Mouse (Mus musculus) stomach, embryonic 15.5 days (tissue): ENCODE measurements around the gene Insc. TPM values are rescaled to one million over a fixed set of nuclear protein-coding genes. Genes with fewer than 3 reads are reported as not detected.

Source experiments
- ATAC-seq: fragments of 200-750 bp; cut with Nextera tagmentation; 2 replicates; pipeline ENCODE4 v1.8.0; 2017; ENCODE audit warnings: low read depth, moderate number of reproducible peaks, moderate TSS enrichment; ENCODE audit not compliant: insufficient read depth, low FRiP score
- H3K27ac ChIP-seq: fragments of 300-500 bp; sonication (generic); 2 replicates; pipeline ENCODE4 v1.5.1; 2015; ENCODE audit warnings: mild to moderate bottlenecking, inconsistent platforms
- H3K27me3 ChIP-seq: fragments of 300-500 bp; sonication (generic); replicated peaks from 2 replicates; pipeline ENCODE4 v1.6.1; 2015; ENCODE audit warnings: inconsistent platforms
- H3K36me3 ChIP-seq: fragments of 300-500 bp; sonication (generic); 2 replicates; pipeline ENCODE4 v1.6.1; 2015; ENCODE audit warnings: inconsistent platforms
- H3K4me1 ChIP-seq: fragments of 300-500 bp; sonication (generic); 2 replicates; pipeline ENCODE4 v1.6.1; 2015; ENCODE audit warnings: inconsistent platforms
- H3K4me2 ChIP-seq: fragments of 300-500 bp; sonication (generic); 2 replicates; pipeline ENCODE4 v1.6.1; 2015; ENCODE audit warnings: mild to moderate bottlenecking, inconsistent platforms
- H3K4me3 ChIP-seq: fragments of 300-500 bp; sonication (generic); replicated peaks from 2 replicates; pipeline ENCODE4 v1.5.1; 2015; ENCODE audit warnings: inconsistent platforms
- H3K9ac ChIP-seq: fragments of 300-500 bp; sonication (generic); 2 replicates; pipeline ENCODE4 v1.6.1; 2015; ENCODE audit warnings: inconsistent platforms
- H3K9me3 ChIP-seq: fragments of 300-500 bp; sonication (generic); 2 replicates; pipeline ENCODE4 v1.6.1; 2016; ENCODE audit warnings: inconsistent platforms
- WGBS: fragments of 180-500 bp; shearing (Covaris S2); methylation state at CpG from one replicate; pipeline ENCODE4 v1.1.7; 2015; 5-methylcytosine and 5-hydroxymethylcytosine counted together
- polyA plus RNA-seq: library from polyadenylated mRNA; unstranded; fragments of >200 nt; fragmentation: Nextera tagmentation; extraction: Ambion mirVana; gene quantifications from 2 replicates; pipeline ENCODE4 v1.2.1, GENCODE M21; 2015

Insc gene
- polyA plus RNA-seq, 1 experiment from 2014 or later, result 23.4 TPM

DNA sequence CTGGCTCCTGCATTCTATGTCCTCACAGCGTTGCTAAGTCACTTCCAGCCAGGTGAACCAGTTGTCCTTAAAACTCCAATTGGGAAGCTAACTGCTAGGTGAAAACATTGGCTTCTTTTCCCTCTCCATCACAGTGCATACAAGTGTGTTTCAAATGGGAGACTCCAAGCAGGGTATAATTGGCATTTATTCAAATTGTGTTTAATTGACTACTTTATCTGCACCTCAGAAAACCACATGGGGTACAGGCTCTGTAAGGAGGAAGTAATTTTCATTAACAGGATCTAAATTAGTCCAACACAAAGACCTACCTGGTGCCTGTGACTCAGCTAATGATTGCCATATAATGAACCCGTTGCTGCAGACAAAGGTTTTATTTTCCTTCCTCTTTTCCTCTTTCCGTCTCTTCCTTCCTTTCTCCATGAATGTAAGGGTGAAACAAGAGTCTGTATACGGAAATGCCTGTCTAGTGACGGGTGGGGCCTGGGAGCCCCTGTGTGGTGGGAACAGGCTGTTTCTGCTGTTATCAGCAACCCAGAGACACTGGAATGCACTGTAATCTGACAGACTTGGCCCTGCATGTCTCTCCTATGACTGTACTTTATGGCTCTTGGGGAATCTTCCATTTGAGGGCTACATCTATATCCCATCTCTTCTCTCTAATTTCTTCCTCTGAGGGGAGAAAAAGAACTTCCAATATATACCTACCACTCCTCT lies 96.7 kb downstream of the Insc start:
- no peak overlapping the region for H3K4me3 ChIP-seq
- no peaks in the 10 kb centered on the region for H3K36me3 ChIP-seq
- H3K9me3 ChIP-seq, result no peaks in the 10 kb centered on the region
- H3K27me3 ChIP-seq, result no peaks in the 10 kb centered on the region
- H3K9ac ChIP-seq, result no peak overlapping the region
- H3K4me1 ChIP-seq, result no peaks in the 10 kb centered on the region
- WGBS, result 58% methylated on average over 5 of the region's 5 CpGs
- H3K4me2 ChIP-seq, result no peak overlapping the region
- no peak overlapping the region for H3K27ac ChIP-seq
- ATAC-seq, result no peak

GRCm38 (mm10) chr7:114842644-114843211 lies 99.2 kb downstream of the Insc start:
- H3K27ac ChIP-seq, result no peak overlapping the region
- no peaks in the 10 kb centered on the region for H3K27me3 ChIP-seq
- ATAC-seq, result no peak
- no peak overlapping the region for H3K9ac ChIP-seq
- no peaks in the 10 kb centered on the region for H3K36me3 ChIP-seq
- H3K4me2 ChIP-seq, result no peak overlapping the region
- H3K9me3 ChIP-seq, result no peaks in the 10 kb centered on the region
- 44% methylated on average over 3 of the region's 3 CpGs for WGBS
- H3K4me1 ChIP-seq, result no peaks in the 10 kb centered on the region
- H3K4me3 ChIP-seq, result no peak overlapping the region

GRCm38 (mm10) chr7:114847179-114847578 lies 103.7 kb downstream of the Insc start:
- no peaks in the 10 kb centered on the region for H3K4me1 ChIP-seq
- ATAC-seq, result peak; percentile 77
- no peak overlapping the region for H3K4me3 ChIP-seq
- no peak overlapping the region for H3K4me2 ChIP-seq
- H3K27ac ChIP-seq, result no peak overlapping the region
- no peaks in the 10 kb centered on the region for H3K27me3 ChIP-seq
- 45% methylated on average over 2 of the region's 2 CpGs for WGBS
- H3K9ac ChIP-seq, result no peak overlapping the region
- no peaks in the 10 kb centered on the region for H3K9me3 ChIP-seq
- no peaks in the 10 kb centered on the region for H3K36me3 ChIP-seq

DNA sequence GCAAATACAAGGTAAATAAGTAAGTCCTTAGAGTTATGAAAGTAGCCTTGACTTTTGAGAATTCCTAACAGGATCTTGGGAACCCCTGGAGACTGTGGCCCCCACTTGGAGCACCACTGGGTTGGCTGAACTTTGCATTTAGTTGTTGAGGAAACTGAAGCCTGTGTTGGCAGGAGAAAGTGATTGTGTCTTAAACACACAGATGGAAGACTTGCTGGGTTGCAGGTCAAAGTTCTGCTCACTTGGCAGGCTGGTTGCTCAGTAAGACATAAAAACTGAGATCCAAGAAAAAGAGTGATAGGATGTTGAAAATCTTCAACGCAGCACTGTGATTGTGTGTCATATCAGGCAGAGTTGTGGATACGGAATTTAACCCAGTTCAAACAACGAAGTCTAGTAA lies 108.9 kb downstream of the Insc start:
- no peaks in the 10 kb centered on the region for H3K27me3 ChIP-seq
- no peak overlapping the region for H3K4me3 ChIP-seq
- 80% methylated on average over 3 of the region's 3 CpGs for WGBS
- no peak overlapping the region for H3K27ac ChIP-seq
- no peak overlapping the region for H3K9ac ChIP-seq
- no peaks in the 10 kb centered on the region for H3K4me1 ChIP-seq
- ATAC-seq, result no peak
- H3K36me3 ChIP-seq, result no peaks in the 10 kb centered on the region
- no peak overlapping the region for H3K4me2 ChIP-seq
- no peaks in the 10 kb centered on the region for H3K9me3 ChIP-seq

- no peak overlapping the region for H3K4me3 ChIP-seq
- no peaks in the 10 kb centered on the region for H3K27me3 ChIP-seq
- H3K9me3 ChIP-seq, result no peaks in the 10 kb centered on the region
- H3K27ac ChIP-seq, result no peak overlapping the region
- H3K9ac ChIP-seq, result no peak overlapping the region
- ATAC-seq, result no peak
- H3K36me3 ChIP-seq, result no peaks in the 10 kb centered on the region
- H3K4me2 ChIP-seq, result no peak overlapping the region
- 66% methylated on average over 2 of the region's 2 CpGs for WGBS
- no peaks in the 10 kb centered on the region for H3K4me1 ChIP-seq
Measured at GRCm38 (mm10) chr7:114854169-114854568, 110.7 kb downstream of the Insc start.

GRCm38 (mm10) chr7:114860858-114861523 lies 117.5 kb downstream of the Insc start:
- Histone ChIP-seq H3K36me3 (no peaks in the 10 kb centered on the region), H3K4me1 (no peaks in the 10 kb centered on the region), H3K4me3 (no peak overlapping the region), H3K27me3 (no peaks in the 10 kb centered on the region), H3K9me3 (no peaks in the 10 kb centered on the region), H3K27ac (no peak overlapping the region), H3K9ac (no peak overlapping the region), H3K4me2 (no peak overlapping the region)
- ATAC-seq, result no peak
- 67% methylated on average over 3 of the region's 3 CpGs for WGBS

DNA sequence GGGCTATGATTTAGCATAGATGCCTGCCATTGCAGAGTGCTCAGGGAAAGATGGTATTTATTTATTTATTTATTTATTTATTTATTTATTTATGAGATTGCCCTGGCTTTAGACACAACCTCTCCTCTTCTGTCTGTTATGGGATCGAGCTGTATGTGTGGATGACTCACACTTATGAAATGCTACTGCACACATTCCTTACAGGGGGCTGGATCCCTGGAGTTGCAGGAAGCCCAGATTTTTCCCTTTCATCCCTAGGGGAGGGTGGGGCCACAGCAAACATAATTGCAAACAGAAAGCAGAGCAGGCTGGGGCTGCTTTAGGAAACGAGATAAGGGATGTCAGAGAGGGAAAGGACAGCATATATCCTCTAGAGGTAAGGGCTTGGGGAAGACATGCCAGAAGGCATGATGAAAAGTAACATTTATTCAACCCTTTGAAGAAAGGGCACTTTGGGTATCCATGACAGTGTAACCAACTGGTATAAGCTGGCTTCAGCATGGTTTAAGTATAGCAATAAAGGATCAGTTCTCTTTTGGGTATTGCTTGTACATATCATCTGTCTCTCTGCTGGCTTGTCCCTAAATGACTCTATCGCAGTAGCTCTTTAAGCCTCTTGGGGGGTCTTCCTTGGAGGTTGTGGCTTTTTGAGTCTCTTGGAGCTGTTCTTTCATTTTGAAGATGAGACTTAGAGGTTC lies 130.0 kb downstream of the Insc start:
- Histone ChIP-seq H3K9me3 (no peaks in the 10 kb centered on the region), H3K9ac (no peak overlapping the region), H3K4me1 (peaks cover 2% of the 10 kb centered on the region; the same call in 1 of the 2 replicates), H3K36me3 (no peaks in the 10 kb centered on the region), H3K4me2 (no peak overlapping the region), H3K27me3 (no peaks in the 10 kb centered on the region), H3K27ac (no peak overlapping the region), H3K4me3 (no peak overlapping the region)
- peak; percentile 80; the same call in 1 of the 2 replicates for ATAC-seq
- WGBS, result 33% methylated on average over 3 of the region's 3 CpGs

GRCm38 (mm10) chr7:114874032-114874441 lies 130.5 kb downstream of the Insc start:
- Histone ChIP-seq H3K9me3 (no peaks in the 10 kb centered on the region), H3K4me2 (peak overlapping the region; percentile 44), H3K27ac (no peak overlapping the region), H3K27me3 (no peaks in the 10 kb centered on the region), H3K36me3 (no peaks in the 10 kb centered on the region), H3K4me1 (peaks cover 2% of the 10 kb centered on the region; the same call in 1 of the 2 replicates), H3K4me3 (no peak overlapping the region), H3K9ac (no peak overlapping the region)
- ATAC-seq, result no peak
- WGBS, result 17% methylated on average over 6 of the region's 6 CpGs

- Histone ChIP-seq H3K36me3 (no peaks in the 10 kb centered on the region), H3K9ac (no peak overlapping the region), H3K9me3 (no peaks in the 10 kb centered on the region), H3K4me2 (no peak overlapping the region), H3K27me3 (no peaks in the 10 kb centered on the region), H3K4me1 (peaks cover 2% of the 10 kb centered on the region; the same call in 1 of the 2 replicates), H3K4me3 (no peak overlapping the region), H3K27ac (no peak overlapping the region)
- ATAC-seq, result no peak
- WGBS, result 86% methylated on average over 2 of the region's 2 CpGs
Measured at GRCm38 (mm10) chr7:114874579-114874978, 131.1 kb downstream of the Insc start.

DNA sequence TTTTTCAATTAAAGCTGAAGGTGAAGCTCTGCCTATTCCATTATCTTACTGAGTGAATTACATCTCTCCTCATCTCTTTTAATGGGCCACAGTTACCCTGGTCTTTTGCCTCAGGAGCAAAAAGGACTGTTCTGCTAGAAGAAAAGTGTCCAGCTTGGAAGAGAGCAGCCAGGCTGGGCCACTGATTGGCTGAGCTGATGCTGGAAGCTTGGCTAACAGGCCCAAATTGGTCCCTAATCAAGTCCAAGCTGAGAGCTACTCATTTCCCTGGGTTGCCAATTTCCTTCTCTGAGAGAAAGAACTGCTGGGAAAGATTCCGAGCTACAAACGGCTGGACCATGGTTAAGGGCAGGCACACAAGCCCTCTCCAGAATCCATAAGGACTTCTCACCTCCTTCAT lies 140.1 kb downstream of the Insc start:
- Histone ChIP-seq H3K4me1 (no peaks in the 10 kb centered on the region), H3K4me2 (no peak overlapping the region), H3K27ac (no peak overlapping the region), H3K9ac (no peak overlapping the region), H3K36me3 (no peaks in the 10 kb centered on the region), H3K4me3 (no peak overlapping the region), H3K9me3 (no peaks in the 10 kb centered on the region), H3K27me3 (no peaks in the 10 kb centered on the region)
- WGBS, result 92% methylated on average over 2 of the region's 2 CpGs
- no peak for ATAC-seq

- 69% methylated on average over 4 of the region's 4 CpGs for WGBS
- no peaks in the 10 kb centered on the region for H3K27me3 ChIP-seq
- H3K4me1 ChIP-seq, result no peaks in the 10 kb centered on the region
- H3K36me3 ChIP-seq, result no peaks in the 10 kb centered on the region
- no peak overlapping the region for H3K9ac ChIP-seq
- H3K4me3 ChIP-seq, result no peak overlapping the region
- no peaks in the 10 kb centered on the region for H3K9me3 ChIP-seq
- no peak overlapping the region for H3K27ac ChIP-seq
- H3K4me2 ChIP-seq, result no peak overlapping the region
- ATAC-seq, result no peak
Measured at GRCm38 (mm10) chr7:114886933-114887332, 143.4 kb downstream of the Insc start.

GRCm38 (mm10) chr7:114890215-114890614 lies 146.7 kb downstream of the Insc start:
- H3K27ac ChIP-seq, result no peak overlapping the region
- no peaks in the 10 kb centered on the region for H3K27me3 ChIP-seq
- no peak for ATAC-seq
- no peak overlapping the region for H3K4me2 ChIP-seq
- H3K36me3 ChIP-seq, result no peaks in the 10 kb centered on the region
- no peaks in the 10 kb centered on the region for H3K9me3 ChIP-seq
- WGBS, result 84% methylated on average over 4 of the region's 4 CpGs
- H3K4me1 ChIP-seq, result no peaks in the 10 kb centered on the region
- no peak overlapping the region for H3K9ac ChIP-seq
- no peak overlapping the region for H3K4me3 ChIP-seq
